Mouse (Mus musculus) kidney, embryonic 16.5 days (tissue): ENCODE measurements around the gene Atp1b2. TPM values are rescaled to one million over a fixed set of nuclear protein-coding genes. Genes with fewer than 3 reads are reported as not detected.
"Not testable (repeated sequence)": the region's sequence is repeated elsewhere in the genome, so short reads cannot be mapped to it uniquely, and the experiment has no call there.

ENCODE experiments used
- ATAC-seq: fragments of 200-750 bp; cut with Nextera tagmentation; 2 replicates; pipeline ENCODE4 v1.8.0; 2017; ENCODE audit warnings: moderate TSS enrichment; ENCODE audit not compliant: low FRiP score, low TSS enrichment
- H3K27ac ChIP-seq: fragments of 300-500 bp; sonication (generic); 2 replicates; pipeline ENCODE4 v1.5.1; 2014; ENCODE audit warnings: low read length
- H3K27me3 ChIP-seq: fragments of 300-500 bp; sonication (generic); 2 replicates; pipeline ENCODE4 v1.6.1; 2014; ENCODE audit warnings: low read length, control low read depth, mixed read lengths; ENCODE audit not compliant: insufficient read depth
- H3K36me3 ChIP-seq: fragments of 300-500 bp; sonication (generic); 2 replicates; pipeline ENCODE4 v1.6.1; 2014; ENCODE audit warnings: low read length, control low read depth, mixed read lengths; ENCODE audit not compliant: insufficient read depth
- H3K4me1 ChIP-seq: fragments of 300-500 bp; sonication (generic); 2 replicates; pipeline ENCODE4 v1.6.1; 2014; ENCODE audit warnings: low read length, control low read depth, mixed read lengths; ENCODE audit not compliant: insufficient read depth
- H3K4me2 ChIP-seq: fragments of 300-500 bp; sonication (generic); replicated peaks from 2 replicates; pipeline ENCODE4 v1.6.1; 2014; ENCODE audit warnings: low read depth, low read length
- H3K4me3 ChIP-seq: fragments of 300-500 bp; sonication (generic); 2 replicates; pipeline ENCODE4 v1.5.1; 2014; ENCODE audit warnings: mild to moderate bottlenecking, low read length
- H3K9ac ChIP-seq: fragments of 300-500 bp; sonication (generic); replicated peaks from 2 replicates; pipeline ENCODE4 v1.6.1; 2014; ENCODE audit warnings: low read length
- H3K9me3 ChIP-seq: fragments of 300-500 bp; sonication (generic); 2 replicates; pipeline ENCODE4 v1.6.1; 2016; ENCODE audit warnings: low read length, control low read depth
- WGBS: fragments of 180-500 bp; shearing (Covaris S2); extraction: QIAGEN DNeasy Blood & Tissue Kit; methylation state at CpG from one replicate; pipeline ENCODE4 v1.1.7; 2014; 5-methylcytosine and 5-hydroxymethylcytosine counted together
- polyA plus RNA-seq: library from polyadenylated mRNA; unstranded; fragments of >200 nt; fragmentation: Nextera tagmentation; extraction: Ambion mirVana; gene quantifications from 2 replicates; pipeline ENCODE4 v1.2.1, GENCODE M21; 2015

Atp1b2 gene
- polyA plus RNA-seq, 1 experiment from 2014 or later, result 12.3 TPM

DNA sequence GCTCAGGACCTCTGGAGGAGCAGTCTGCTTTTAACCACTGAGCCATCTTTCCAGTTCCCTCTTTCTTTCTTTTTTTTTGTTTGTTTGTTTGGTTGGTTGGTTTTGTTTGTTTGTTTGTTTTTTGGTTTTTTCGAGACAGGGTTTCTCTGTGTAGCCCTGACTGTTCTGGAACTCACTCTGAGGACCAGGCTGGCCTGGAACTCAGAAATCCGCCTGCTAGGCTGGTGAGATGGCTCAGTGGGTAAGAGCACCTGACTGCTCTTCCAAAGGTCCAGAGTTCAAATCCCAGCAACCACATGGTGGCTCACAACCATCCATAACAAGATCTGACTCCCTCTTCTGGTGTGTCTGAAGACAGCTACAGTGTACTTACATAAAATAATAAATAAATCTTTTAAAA, 18.6 kb upstream of the Atp1b2 start:
- H3K4me3 ChIP-seq, H3K4me2 ChIP-seq, H3K4me1 ChIP-seq, ATAC-seq, H3K9ac ChIP-seq, H3K36me3 ChIP-seq, H3K27me3 ChIP-seq, H3K27ac ChIP-seq, H3K9me3 ChIP-seq: not testable (repeated sequence)
- WGBS, result 84% methylated on average over 2 of the region's 2 CpGs

DNA sequence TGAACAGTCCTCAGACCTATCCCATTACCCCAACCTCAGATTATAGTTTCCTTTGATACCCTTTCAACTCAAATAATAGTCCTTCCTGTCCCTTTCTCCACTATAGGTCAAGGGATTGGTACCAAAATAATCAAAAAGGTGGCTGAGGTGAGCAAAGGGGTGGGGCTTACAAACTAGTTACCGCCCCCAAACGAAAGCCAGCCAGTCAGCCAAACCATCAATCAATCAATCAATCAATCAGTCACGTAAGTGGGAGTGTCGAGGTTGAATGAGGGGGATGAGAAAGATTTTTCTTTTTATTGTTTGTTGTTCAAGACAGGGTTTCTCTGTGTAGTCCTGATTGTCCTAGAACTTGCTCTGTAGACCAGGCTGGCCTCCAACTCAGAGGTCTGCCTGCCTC, 17.3 kb upstream of the Atp1b2 start:
- H3K4me2 ChIP-seq, result peak overlapping the region; percentile 79
- 62% methylated on average over 4 of the region's 4 CpGs for WGBS
- no peaks in the 10 kb centered on the region for H3K36me3 ChIP-seq
- no peak overlapping the region for H3K9ac ChIP-seq
- no peaks in the 10 kb centered on the region for H3K9me3 ChIP-seq
- H3K27me3 ChIP-seq, result no peaks in the 10 kb centered on the region
- peaks cover 9% of the 10 kb centered on the region; the same call in 1 of the 2 replicates for H3K4me1 ChIP-seq
- H3K4me3 ChIP-seq, result no peak overlapping the region
- no peak for ATAC-seq
- H3K27ac ChIP-seq, result no peak overlapping the region

DNA sequence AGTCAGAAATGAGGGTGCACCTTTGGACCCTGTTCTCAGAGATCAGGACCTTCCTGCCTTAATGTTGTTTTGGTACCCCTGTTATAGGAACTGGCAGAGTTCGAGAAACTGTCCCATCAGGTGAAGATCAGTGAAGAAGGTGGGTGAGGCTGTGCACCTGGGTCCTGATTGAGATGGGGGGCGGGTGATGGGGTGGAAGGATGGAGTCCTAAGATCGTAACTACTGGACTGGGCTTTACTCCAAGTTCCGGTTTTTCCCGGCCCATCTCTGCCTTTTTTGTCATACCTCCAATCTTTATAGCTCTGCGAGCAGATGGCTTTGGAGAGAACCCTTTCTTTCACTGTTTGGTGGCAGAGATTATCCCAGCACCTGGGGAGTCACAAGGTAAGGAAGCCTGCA, 16.7 kb upstream of the Atp1b2 start:
- Histone ChIP-seq H3K4me3 (peak overlapping the region; percentile 67), H3K4me2 (peak overlapping the region; percentile 79), H3K4me1 (peaks cover 9% of the 10 kb centered on the region; the same call in 1 of the 2 replicates), H3K27me3 (no peaks in the 10 kb centered on the region), H3K27ac (peak overlapping the region; percentile 79), H3K9me3 (no peaks in the 10 kb centered on the region), H3K9ac (peak overlapping the region; percentile 79), H3K36me3 (no peaks in the 10 kb centered on the region)
- ATAC-seq, result 0 out of 2 replicates have a peak, but pooled peaks have one; percentile 1
- 31% methylated on average over 6 of the region's 6 CpGs for WGBS

DNA sequence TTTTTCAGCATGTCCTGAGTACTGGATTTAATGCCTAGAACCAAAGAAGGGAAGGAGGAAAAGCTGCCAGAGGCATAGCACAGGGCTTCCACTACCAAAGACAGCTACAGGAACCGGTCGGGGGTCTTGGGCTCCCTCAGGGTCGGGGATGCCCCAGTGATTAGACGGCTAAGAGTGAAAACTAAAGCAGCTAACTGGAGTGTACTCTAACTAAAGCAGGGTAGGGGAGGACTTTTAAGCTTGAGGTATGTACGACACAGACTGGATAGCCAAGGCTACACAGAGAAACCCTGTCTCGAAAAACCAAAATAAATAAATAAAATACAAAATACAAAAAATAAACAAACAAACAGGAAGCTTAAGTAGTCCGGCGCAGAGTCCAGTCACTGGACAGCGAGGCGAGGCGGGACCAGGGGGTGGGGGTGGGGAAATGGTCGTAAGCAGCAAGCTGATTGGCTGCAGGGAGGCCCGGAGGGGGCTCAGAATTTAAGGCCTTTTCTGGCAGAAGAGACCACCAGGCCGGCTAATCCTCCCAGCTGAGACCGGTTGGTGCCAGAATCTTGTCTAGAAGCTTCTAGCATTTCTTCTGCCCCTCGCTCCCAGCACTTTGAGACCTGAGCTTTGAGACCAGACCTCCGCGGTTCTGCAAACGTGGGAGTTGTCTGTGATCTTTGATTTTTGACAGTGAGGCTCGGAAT, 16.0 kb upstream of the Atp1b2 start, which contains the start of gene Sat2:
Sat2 (plus strand) TSS at position 454 of the 698 bp plus-strand sequence.
- Histone ChIP-seq H3K9me3 (no peaks in the 10 kb centered on the region), H3K27ac (peak within 1 kb of the TSS; percentile 79), H3K36me3 (no peaks in the 10 kb centered on the region), H3K4me2 (peak within 1 kb of the TSS; percentile 79), H3K4me1 (peaks cover 9% of the 10 kb centered on the region; the same call in 1 of the 2 replicates), H3K27me3 (no peaks in the 10 kb centered on the region), H3K4me3 (peak within 1 kb of the TSS; percentile 67), H3K9ac (peak within 1 kb of the TSS; percentile 79)
- peak; percentile 84 for ATAC-seq
- WGBS, result under 1% methylated on average over 20 of the region's 20 CpGs

DNA sequence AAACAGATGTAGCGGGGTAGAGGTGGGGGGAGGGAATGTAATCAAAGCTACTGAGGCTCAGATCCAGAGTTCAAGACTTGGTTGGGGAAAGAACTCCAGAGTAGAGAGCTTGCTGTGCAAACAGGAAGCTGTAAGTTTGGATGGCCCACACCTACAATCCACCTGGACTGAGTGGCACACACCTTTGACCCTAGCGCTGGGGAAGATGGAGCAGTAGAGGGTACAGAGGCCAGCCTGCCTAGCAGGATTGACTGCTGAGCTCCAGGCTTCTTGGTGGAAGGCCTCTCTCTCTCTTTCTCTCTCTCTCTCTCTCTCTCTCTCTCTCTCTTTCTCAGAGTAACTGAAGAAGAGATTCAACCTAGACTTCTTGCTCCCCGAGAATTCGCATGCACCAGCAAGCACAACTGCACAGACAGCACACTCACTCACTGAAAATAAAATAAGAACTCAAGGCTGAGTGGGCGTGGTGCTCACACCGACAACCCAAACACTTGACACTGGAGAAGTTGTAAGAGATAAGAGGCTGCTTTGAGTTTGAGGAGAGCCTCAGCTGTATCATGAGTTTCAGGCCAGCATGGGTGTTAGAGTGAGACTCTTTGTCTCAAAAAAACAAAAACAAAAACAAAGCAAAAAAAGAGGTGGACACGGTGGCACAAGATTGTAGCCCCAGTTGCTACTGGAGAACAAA, 14.8 kb upstream of the Atp1b2 start:
- Histone ChIP-seq H3K4me1 (peaks cover 9% of the 10 kb centered on the region; the same call in 1 of the 2 replicates), H3K27me3 (no peaks in the 10 kb centered on the region), H3K4me2 (no peak overlapping the region), H3K36me3 (no peaks in the 10 kb centered on the region), H3K4me3 (no peak overlapping the region), H3K27ac (no peak overlapping the region), H3K9ac (no peak overlapping the region), H3K9me3 (no peaks in the 10 kb centered on the region)
- 78% methylated on average over 7 of the region's 7 CpGs for WGBS
- ATAC-seq, result no peak

DNA sequence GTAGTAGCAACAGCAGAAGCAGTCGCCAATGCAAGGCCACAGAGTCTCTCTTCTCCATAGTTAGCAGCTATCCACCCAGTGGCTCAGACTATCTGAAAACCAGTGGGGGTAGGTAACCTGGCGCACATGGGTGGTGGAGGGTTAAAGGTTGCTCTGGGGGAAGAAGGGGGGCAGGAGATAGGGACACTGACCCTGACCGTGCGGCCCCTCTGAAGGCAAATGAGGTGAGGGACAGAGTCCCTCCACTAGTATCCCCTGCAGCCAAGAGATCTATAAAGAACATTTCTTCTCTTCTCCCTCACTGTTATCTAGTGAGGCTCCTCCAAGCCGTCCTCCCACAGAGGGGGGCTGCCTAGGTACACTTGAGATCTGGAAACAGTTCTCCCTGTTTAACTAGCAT, 12.1 kb upstream of the Atp1b2 start, which contains the start of gene Shbg:
Shbg (minus strand) TSS at position 101 of the 400 bp plus-strand sequence.
- H3K4me2 ChIP-seq, result no peak within 1 kb of the TSS
- H3K36me3 ChIP-seq, result no peaks in the 10 kb centered on the region
- peaks cover 12% of the 10 kb centered on the region; the same call in 1 of the 2 replicates for H3K4me1 ChIP-seq
- no peaks in the 10 kb centered on the region for H3K9me3 ChIP-seq
- H3K27me3 ChIP-seq, result no peaks in the 10 kb centered on the region
- H3K27ac ChIP-seq, result no peak within 1 kb of the TSS
- 59% methylated on average over 5 of the region's 5 CpGs for WGBS
- no peak within 1 kb of the TSS for H3K4me3 ChIP-seq
- no peak within 1 kb of the TSS for H3K9ac ChIP-seq
- no peak for ATAC-seq

DNA sequence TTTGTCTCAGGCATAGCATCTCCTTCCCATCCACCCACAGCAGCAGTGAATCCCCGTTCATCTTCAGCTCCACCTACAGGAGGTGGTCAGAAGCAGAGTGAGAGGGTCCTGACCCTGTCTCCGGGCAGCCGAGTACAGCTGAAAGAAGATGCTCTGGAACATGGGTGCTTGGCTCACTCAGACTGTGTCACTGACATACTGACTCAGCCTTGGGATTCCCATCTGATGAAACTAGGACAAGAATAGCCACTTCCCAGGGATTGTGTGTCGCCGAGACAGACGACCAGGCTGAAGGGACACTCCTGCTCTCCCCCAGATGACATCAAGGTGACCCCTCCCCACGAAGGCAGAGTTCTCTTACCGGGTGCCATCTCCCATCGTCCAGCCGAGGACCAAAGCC, 11.0 kb upstream of the Atp1b2 start:
- peaks cover 7% of the 10 kb centered on the region; the same call in 1 of the 2 replicates for H3K4me1 ChIP-seq
- H3K27me3 ChIP-seq, result no peaks in the 10 kb centered on the region
- H3K27ac ChIP-seq, result no peak overlapping the region
- no peaks in the 10 kb centered on the region for H3K36me3 ChIP-seq
- no peaks in the 10 kb centered on the region for H3K9me3 ChIP-seq
- no peak overlapping the region for H3K9ac ChIP-seq
- no peak overlapping the region for H3K4me2 ChIP-seq
- H3K4me3 ChIP-seq, result no peak overlapping the region
- 29% methylated on average over 10 of the region's 10 CpGs for WGBS
- no peak for ATAC-seq

DNA sequence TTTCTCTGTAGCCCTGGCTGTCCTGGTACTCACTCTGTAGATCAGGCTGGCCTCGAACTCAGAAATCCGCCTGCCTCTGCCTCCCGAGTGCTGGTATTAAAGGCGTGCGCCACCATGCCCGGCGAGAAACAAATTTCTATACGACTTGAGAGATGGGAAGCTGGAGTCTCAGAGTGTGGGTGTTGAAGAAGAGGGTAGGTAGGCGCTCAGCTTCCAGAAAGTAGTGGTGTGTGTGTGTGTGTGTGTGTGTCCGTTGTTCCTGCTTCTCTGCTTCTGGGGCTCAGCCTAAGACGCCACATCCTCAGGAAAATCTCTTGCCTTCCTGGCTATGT, 8.5 kb upstream of the Atp1b2 start:
- H3K36me3 ChIP-seq, H3K9ac ChIP-seq, H3K4me1 ChIP-seq, H3K4me3 ChIP-seq, H3K27me3 ChIP-seq, H3K9me3 ChIP-seq, H3K27ac ChIP-seq, ATAC-seq: not testable (repeated sequence)
- 53% methylated on average over 11 of the region's 11 CpGs for WGBS
- H3K4me2 ChIP-seq, result peak overlapping the region; percentile 43; the same call in 1 of the 2 replicates

DNA sequence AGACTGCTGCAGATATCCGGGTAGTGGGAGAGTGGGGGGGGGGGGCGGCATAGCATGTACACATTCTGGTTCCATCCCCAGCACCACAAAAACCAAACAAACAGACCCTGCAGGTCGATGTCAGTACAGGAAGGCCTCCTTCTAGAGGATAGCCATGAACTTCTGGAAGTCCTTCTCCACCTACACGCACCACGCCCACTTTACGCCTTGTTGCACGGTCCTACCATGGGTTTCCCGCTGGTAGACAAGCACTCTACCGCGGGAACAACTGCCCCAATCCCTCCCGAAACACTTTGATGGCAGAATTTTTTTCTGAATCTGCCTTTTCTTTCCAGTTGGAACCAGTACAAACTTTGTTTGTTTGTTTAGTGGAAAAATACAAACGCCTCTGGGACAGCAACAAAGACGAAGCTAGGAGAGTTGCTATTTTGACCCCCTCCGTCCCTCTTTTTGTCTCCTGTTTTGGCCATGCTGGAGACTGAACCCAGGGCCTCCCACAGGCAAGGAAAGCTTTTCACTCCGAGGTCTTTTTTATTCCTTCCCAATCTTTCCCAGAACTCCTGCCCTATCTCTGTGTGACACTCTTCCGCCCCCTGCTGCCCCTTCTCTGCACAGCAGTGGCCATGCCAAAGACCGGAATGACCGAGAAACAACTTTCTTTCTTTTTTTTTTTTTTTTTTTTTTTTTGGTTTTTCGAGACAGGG, 8.0 kb upstream of the Atp1b2 start:
- no peak overlapping the region for H3K27ac ChIP-seq

More for the DNA sequence above, 8.0 kb upstream of the Atp1b2 start:
- peak overlapping the region; percentile 53 for H3K9ac ChIP-seq
- no peaks in the 10 kb centered on the region for H3K36me3 ChIP-seq
- H3K4me1 ChIP-seq, result peaks cover 4% of the 10 kb centered on the region; the same call in 1 of the 2 replicates
- no peaks in the 10 kb centered on the region for H3K27me3 ChIP-seq
- WGBS, result 12% methylated on average over 18 of the region's 19 CpGs
- ATAC-seq, result no peak
- H3K9me3 ChIP-seq, result no peaks in the 10 kb centered on the region
- H3K4me3 ChIP-seq, result peak overlapping the region; percentile 8; the same call in 1 of the 2 replicates
- peak overlapping the region; percentile 43; the same call in 1 of the 2 replicates for H3K4me2 ChIP-seq
